Mouse (Mus musculus): ENCODE results near the gene Ripor2.

Ripor2 gene

DNA sequence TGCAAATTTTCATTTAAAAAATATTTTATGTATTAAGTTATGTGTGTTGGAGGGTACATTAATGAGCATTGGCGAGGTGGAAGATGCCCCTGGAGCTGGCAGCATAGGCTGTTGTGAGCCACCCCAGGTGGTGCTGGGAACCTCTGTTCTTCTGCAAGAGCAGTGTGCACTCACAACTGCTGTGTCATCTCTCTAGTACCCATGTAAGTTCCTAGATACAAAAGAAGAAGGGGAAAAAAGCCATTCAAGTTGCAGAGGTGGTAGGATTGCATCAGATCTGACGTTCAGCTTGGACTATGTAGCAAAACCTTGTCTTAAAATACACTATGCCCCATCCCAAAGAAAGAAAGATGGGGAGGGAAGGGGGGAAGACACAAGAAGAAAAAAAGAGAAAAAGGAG, 65.5 kb downstream of the Ripor2 start:
- DNase-seq (ENCODE audit: low spot score in 2 of 2): no peak

DNA sequence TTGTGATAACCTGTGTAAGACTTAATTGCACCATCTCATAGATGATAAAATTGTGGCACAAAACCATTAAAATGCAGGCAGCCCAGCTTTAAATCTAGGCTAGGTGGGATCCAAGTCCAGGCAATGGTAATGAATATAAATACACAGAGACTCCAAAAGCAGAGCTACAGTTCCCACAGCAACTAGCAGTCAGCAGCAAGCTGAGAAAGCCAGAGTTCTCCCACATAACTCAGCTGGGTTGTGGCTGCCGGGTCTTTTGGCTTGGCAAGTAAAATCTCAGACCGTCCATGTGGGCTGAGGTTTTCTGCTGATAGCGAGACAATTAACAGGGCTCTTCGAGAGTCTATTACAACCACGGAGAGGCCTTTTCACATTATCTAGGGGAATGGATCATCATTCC, 66.0 kb downstream of the Ripor2 start:
- no peak for DNase-seq (ENCODE audit: low spot score in 2 of 2)

DNA sequence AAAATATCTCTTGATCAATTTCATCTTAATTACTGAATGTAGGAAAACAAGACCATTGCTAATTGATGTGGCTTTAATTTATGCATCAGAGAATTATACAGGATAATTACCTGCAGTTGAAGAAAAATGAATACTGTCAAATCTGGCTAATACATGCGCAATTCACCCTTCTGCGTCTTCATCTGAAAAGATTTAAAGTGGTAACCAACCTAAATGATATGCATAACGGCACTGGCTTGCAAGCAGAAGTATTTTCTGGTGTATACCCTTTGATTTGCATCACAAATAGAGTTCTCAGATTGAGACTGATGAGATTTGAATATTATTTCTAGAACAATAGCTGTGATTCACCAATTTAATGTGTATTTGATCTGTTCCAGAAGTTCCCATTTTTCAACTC, 66.7 kb downstream of the Ripor2 start:
- DNase-seq (ENCODE audit: low spot score in 2 of 2): no peak

DNA sequence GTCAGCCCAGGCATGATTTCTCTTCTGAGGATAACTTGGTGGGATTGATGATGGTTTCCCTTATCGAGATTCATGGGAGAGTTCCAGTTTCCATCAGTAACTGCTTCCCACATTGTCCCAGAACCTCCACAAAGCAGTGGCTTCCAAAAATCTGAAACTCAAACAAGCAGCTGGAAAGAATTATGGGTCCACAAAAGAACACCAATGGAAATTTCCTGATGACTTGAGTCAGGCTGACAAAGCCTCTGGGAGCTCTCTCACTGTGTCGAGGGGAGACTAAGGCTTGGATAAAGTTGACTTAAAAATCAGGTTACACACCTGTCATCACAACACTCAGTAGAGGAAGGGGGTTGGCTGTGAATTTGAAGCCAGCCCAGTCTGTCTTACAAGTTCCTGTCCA, 67.1 kb downstream of the Ripor2 start:
- DNase-seq (ENCODE audit: low spot score in 2 of 2): no peak

DNA sequence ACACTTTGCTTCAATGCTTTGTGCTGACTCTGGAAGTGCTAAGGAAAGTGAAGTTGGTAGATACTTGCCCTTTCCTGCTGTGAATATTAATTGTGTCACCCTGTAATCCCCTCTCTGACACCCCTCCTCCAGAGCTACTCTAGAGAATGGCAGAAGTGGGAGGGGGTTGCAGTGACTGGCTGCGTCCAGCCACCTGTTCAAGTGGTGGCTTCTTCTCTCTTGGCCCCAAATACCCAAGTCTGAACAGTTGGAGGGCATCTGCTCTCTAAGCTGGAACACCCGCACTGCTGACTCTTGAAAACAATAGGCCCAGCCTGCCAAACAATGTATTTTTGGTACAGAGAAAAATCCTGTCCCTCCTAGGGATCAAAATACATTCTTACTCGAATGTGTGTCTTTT, 69.0 kb downstream of the Ripor2 start:
- DNase-seq (ENCODE audit: low spot score in 2 of 2): no peak

DNA sequence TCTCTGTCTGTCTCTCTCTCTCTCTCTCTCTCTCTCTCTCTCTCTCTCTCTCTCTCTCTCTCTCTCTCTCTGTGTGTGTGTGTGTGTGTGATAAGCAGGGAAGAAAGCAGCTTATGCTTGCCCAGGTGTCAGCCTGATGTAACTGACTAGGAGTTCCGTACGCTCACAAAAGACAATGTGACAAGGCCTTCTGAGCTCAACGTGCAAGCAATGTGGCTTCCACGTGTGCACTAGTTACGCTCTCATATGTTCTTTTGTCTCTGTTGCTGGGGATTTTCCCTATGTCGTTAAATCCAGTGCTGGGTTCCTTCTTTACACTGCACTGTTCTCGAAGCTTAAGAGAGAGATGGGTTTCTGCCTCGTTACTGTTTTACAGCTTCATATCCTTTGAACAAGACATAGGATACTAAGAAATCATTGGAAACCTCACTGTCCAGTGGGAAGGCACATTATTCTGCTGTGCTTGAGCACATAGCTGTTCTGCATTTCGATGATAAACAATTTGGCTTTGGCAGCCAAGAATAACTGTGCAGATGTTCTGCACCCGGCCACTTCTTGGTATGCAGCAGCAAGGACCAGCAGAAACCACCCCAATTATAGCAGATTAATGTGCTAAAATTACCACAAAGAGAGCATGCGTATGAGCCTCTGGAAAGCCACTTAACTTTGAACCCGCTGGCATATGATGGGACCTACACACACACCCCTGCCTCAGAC, 73.1 kb downstream of the Ripor2 start:
- DNase-seq (ENCODE audit: low spot score in 2 of 2): no peak

DNA sequence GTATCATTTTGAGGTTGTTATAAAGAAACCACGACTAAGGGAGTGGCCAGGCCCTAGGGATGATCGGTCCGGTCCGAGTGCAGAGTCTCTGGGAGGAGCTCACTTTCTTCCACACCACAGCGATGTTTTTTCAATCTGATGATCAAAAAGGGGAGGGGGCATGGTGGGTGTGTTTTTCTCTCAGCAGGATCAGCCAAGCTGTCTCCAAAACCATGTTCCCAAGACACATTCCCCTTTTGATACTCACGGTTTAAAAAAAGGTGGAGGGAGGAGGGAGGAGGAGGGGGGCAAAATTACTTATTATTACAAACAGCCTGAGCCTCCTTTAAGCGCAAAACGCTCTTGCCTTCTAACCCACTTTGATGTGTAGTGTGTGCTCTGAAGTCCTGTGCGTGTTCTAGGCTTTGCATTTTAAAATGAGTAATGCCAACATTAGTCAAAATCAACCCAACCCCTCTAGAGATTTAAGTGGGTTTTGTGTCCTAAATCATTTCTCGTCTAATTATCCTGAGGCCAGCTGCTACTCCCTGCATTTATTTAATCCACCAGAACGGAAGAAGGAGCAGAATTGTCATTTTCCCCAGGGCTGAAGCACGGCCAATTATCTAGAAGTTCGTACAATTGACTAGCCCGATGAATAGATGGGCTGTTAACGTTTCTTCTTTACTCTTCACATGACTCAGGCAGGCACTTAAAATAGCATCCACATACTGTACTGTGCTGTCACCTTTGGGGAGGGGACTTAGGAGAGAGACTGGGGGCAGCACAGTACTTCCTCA, 74.9 kb downstream of the Ripor2 start:
- no peak for DNase-seq (ENCODE audit: low spot score in 2 of 2)

DNA sequence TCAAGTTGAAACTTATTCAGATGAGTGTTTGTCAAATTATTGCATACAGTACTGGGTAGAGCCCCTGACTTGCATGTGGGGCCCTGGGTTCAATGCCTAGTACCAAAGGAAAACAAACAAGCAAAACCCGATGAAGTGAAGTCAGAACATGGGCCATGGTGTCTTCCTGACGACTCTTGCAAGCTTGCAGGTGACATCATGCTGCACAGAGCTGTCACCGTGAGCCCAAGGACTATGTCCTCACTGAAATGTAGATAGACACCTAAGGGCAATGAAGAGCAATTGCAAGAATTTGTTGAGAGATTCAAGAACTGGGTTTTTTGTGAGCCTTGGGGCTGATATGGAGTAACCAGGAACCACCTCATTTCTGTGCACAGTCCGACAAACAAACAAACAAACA, 84.8 kb downstream of the Ripor2 start:
- no peak for DNase-seq (ENCODE audit: low spot score in 2 of 2)

DNA sequence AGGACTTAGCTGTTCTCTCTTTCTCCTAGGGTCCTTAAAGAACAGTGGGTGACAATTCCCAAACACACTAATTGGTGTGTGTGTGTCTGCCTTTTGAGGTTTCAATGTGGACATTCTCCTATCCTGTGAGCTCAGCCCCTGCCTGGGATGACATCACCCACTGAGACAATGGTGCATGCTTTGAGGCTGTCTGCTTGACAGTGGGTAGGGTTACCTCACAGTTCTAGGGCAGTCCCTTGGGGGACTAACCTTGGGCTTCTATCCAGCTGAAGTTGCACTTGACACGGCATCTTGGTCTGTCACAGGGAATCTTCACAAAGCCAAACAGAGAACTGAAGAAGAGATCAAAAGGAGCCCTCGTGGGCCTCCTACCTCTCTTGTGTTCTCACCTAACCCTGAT, 86.6 kb downstream of the Ripor2 start:
- no peak for DNase-seq (ENCODE audit: low spot score in 2 of 2)

DNA sequence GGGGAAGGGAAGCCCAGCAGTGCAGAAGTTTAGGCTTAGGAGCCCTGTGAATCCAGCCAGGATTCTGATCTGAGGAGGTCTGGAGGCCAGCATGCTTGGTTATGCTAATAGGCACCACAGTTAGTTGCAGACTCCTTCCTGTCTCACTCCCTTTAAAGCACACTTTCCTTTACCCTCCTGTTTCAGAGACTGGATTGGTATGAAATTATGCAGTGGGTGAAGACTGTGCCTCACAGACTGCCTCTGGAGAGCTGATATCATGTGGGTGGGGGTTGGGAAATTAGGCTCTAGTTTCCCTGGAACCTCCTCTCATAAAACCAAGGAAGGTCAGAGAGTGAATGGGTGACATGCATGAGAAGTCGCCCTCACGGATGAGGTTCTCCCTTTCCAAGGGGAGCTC, 88.7 kb downstream of the Ripor2 start:
- DNase-seq (ENCODE audit: low spot score in 2 of 2): no peak

DNA sequence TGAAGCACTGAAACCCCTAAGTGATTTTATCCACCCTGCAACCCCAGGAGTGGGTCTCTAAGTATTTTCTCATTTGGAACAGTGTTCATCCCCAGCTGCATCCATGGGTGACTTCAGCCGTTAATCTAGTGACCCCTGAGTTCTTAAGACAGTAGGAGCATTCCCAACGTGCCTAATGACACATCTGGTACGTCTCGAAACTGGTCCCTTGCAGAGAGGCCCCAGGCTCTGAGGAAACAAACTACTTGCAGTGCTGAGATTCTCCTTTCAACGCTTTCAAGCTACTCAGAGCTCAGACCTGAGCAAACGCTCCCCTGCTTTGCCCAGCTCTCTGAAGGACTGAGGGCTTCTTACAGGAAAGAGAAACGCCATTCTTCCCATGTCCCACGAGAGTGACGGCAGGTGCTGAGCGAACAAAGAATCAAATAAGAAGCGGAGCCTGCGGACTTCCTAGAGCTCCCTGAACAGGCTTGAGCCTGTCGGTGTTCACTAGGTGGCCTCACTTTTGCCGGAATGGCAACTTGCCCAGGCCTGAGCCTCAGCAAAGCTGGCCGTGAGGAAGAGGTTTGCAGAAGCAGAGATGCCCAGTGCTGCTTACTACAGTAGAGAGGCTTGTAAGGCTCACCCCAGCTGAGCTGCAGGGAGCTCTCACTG, 97.2 kb downstream of the Ripor2 start:
- DNase-seq (ENCODE audit: low spot score in 2 of 2): no peak

DNA sequence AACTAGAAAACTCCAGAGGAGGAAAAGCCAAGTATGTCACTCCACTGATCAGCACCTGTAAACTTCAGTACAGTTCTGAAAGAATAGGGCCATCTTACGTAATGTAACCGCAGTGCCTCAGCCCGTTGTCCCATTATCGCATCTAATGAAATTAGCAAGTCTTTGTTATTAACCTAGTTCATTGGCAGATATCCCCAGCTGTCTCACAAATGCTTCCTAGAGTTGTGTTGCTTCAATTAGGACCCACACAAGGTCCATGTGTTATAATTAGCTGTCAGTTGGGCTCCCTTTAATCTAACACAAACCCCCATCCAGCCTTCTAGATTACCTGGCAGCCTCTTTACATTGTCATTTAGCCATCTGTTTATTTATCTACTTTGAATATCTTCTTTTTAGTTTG, 99.0 kb downstream of the Ripor2 start:
- no peak for DNase-seq (ENCODE audit: low spot score in 2 of 2)

DNA sequence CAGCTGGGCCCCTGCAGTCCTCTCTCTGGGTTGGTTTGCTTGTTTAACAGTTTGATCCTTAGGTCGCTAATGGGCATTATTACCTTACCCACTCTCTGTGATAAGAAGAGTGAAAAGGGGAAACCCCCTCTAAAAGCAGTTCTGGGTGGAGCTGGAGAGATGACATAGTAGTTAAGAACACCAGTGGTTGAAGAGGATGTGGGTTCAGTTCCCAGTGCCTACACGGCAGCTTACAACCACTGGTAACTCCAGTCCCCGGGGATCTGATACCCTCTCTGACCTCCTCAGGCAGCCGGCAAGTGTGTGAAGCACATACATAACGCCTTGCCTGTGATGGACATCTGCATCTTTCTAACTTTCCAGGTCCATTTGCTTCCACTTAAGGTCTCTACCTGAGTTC, 100.4 kb downstream of the Ripor2 start:
- no peak for DNase-seq (ENCODE audit: low spot score in 2 of 2)

DNA sequence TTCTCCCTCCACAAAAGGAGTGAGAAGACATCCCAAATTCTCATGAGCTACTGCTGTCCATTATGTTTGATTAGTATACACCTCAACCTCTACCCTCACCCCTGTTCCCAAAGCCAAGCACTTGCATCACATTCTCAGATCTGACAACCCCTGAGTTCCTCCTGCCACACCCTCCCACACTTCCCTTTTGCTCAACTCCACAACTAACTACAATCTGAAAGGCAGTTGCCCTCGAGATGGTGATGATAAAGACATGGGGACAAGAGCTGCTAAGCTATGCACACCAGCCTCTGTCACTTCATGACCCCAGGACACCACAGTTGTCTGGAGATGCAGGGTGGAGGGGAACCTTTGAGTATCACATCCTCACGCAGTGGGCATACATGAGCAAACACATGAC, 102.5 kb downstream of the Ripor2 start:
- no peak for DNase-seq (ENCODE audit: low spot score in 2 of 2)

DNA sequence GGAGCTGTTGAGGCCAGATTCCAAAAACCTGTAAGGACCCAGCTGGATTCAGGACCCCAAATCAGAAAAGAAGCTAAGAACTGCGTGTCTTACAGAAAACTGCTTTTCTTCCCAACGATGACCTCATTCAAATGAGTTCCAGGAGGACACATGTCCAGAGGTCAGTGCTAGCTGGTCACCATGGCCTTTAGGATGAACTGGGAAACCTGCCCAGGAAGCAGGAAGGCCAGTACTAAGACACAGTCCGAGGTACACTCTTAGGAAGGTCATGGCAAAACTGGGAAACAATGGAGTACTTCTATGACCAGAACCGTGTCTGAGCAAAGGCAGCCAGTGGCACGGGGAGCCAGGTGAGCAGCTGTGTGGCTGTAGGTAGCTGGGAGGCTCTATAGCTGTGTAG, 103.9 kb downstream of the Ripor2 start:
- no peak for DNase-seq (ENCODE audit: low spot score in 2 of 2)

DNA sequence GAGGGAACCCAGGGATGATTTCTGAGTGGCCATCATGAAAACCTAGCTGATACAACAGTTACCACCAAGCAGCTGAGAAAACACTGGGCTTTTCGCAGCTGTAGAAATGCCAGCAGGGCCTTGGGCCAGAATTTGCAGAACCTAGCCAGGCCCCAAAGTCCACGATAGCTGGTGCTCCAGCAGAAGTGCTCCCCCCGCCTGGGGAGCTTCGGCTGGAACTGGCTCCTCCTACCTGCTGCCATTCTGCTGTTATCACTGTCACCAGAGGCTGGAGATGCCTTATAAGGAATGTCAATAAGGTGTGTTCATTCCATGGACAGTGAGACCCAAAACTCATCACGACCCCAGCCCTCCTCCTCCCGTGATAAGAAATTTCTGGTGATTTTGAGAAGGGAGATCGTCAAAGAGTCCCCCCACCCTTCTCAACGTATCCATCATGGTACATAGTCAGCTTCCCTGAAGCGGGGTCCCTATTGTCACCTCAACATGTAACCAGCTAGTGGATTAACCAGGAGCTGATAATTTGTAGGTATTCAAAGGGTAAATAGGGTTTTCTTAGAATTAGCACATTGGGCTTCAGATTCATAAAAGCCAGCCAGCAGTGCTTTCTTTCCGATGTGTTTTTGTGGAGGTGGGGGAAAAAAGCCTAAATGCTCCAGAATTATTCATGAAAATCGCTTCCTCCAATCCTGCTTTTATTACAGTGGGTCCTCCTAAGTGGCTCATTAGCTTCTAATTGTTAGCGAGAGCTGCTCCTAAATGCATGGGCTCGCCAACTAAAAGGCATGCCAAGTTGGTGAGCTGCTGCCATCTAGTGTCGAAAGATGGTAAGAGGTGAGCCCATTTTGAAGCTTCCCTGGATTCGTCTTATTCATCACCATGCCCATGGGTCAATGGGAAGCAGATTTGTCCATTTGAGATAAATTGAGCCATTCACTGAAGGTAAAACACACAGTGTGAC, 105.0 kb downstream of the Ripor2 start:
- DNase-seq (ENCODE audit: low spot score in 2 of 2): peak; percentile 73 to 81

DNA sequence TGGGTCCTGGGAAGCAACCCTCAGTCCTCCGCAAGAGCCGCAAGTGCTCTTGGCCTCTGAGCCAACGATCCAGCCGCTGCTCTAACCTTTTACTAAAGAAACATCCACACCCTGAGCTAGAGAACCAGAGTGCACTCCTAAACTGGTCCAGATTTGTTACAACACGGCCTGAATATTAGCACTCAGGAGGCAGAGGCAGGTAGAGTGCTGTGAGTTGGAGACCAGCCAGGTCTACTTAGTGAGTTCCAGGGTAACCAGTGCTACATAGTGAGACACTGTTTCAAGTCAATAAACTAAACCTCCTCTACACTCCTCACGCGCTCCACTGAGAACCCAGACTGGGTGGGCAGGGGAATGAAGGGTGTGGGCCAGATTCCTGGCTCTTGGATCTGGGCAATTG, 111.3 kb downstream of the Ripor2 start:
- no peak for DNase-seq (ENCODE audit: low spot score in 2 of 2)

DNA sequence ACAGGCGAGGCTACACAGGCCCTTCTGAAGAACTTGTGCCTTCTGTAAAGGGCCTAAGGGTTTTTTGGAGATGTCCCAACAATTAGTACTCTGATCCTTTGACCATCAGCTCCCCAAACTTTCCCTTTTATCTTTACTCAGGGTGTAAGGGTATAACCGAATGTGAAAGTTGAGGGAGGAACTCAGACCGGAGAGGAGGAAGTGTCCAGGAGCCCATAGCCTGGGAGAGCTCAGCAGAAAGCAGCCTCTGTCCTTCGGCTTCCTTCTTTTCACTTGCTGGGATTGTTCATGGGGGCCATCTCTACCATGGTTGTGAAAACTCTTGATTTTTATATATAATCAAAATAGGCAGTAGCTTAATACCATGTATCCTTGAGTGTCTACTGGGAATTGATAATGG, 116.8 kb downstream of the Ripor2 start:
- no peak for DNase-seq (ENCODE audit: low spot score in 2 of 2)

DNA sequence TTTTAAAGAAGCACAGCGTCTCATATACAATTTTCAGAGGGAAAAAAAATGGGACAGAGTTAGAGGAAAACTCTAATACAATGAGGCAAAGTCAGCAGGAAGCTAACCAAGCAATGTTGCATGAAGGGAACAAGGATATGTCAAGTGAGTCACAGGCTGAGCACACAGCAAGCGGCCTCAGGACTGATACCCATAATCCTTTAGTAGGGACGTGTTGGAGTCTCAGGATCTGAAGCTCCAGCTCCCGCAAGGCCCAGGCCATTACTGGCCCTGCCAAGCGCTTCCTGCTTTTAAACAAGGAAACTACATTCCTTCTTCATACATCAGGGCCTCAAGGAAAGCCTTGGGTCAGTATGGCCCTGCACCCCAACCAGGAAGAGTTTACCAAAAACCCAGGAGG, 120.1 kb downstream of the Ripor2 start:
- DNase-seq (ENCODE audit: low spot score in 2 of 2): no peak

DNA sequence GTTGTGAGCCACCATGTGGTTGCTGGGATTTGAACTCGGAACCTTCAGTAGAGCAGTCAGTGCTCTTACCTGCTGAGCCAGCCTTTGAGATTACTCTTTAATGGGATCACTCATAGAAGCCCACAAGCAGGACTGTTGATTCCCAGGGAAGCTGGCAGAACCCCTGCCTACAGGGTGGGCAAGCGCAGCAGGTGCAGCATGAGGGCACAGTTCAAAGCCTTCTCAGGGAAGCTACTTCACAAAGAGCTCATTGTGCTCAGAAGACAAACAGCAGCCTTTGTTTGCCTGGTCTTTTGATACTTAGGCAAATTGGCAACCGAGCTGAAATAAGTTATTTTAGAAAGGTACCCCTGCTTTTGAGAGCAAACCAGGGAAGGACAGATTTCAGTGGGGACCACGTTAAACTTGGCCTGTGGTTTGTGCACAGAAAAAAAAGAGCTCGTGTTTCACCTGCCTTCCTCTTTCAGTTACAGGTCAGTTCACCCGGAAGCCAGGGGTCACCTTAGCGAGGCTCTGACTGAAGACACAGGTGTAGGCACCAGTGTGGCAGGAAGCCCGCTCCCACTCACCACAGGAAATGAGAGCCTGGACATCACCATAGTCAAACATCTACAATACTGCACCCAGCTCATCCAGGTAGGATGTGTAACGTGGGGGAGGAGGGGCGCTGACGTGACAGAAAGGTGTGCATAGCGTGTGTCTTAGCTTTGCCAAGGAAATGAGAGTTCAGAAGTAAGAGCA, 127.8 kb downstream of the Ripor2 start:
- DNase-seq (ENCODE audit: low spot score in 2 of 2): no peak

DNA sequence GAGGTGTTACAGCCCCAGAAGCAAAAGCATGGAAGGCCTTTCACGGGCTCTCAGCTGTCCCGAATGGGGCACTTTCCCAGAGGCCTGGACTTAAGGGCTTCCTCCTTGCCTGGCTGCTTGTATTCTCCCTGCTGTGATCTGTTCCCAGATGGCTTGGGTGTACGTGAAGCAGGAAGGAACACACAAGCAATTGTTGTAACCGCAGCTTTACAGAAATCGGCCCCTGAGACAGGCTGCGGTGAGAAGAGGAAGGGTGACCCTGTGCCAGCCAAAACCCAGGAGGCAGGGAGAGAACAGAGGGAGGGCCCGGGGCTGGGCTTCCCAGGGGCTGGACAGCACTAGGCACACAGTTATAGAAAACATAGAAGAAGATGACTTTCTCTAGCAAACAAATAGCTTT, 129.0 kb downstream of the Ripor2 start:
- DNase-seq (ENCODE audit: low spot score in 2 of 2): no peak

Data from frontal cortex, postnatal 25 days (tissue).